Mouse (Mus musculus) lung, embryonic 15.5 days (tissue): ENCODE measurements at regions not wholly inside any gene's neighbourhood (a gene's known extent, or its start where the extent isn't known, plus 50 kb on each side); places are given as distances from the start of the nearest gene placed in this dataset.
A peak's percentile ranks its signal among the peaks of the same experiment; 100 is the strongest.

Experiments used
- ATAC-seq: fragments of 200-750 bp; cut with Nextera tagmentation; 2 replicates; pipeline ENCODE4 v1.8.0; 2017; ENCODE audit warnings: moderate number of reproducible peaks, borderline replicate concordance; ENCODE audit not compliant: low FRiP score, low TSS enrichment; ENCODE audit errors: extremely low read depth
- H3K27ac ChIP-seq: fragments of 300-500 bp; sonication (generic); 2 replicates; pipeline ENCODE4 v1.5.1; 2015; ENCODE audit warnings: moderate library complexity, mild to moderate bottlenecking, inconsistent platforms
- H3K27me3 ChIP-seq: fragments of 300-500 bp; sonication (generic); 2 replicates; pipeline ENCODE4 v1.6.1; 2015; ENCODE audit warnings: inconsistent platforms
- H3K36me3 ChIP-seq: fragments of 300-500 bp; sonication (generic); 2 replicates; pipeline ENCODE4 v1.6.1; 2015; ENCODE audit warnings: inconsistent platforms
- H3K4me1 ChIP-seq: fragments of 300-500 bp; sonication (generic); 2 replicates; pipeline ENCODE4 v1.6.1; 2015; ENCODE audit warnings: inconsistent platforms
- H3K4me2 ChIP-seq: fragments of 300-500 bp; sonication (generic); 2 replicates; pipeline ENCODE4 v1.6.1; 2015; ENCODE audit warnings: inconsistent platforms, mild to moderate bottlenecking, moderate library complexity
- H3K4me3 ChIP-seq: fragments of 300-500 bp; sonication (generic); 2 replicates; pipeline ENCODE4 v1.5.1; 2015; ENCODE audit warnings: mild to moderate bottlenecking, inconsistent platforms
- H3K9ac ChIP-seq: fragments of 300-500 bp; sonication (generic); 2 replicates; pipeline ENCODE4 v1.6.1; 2015; ENCODE audit warnings: inconsistent platforms
- H3K9me3 ChIP-seq: fragments of 300-500 bp; sonication (generic); 2 replicates; pipeline ENCODE4 v1.6.1; 2016; ENCODE audit warnings: inconsistent platforms
- WGBS: fragments of 180-500 bp; shearing (Covaris S2); methylation state at CpG from one replicate; pipeline ENCODE4 v1.1.7; 2015; 5-methylcytosine and 5-hydroxymethylcytosine counted together

- no peaks in the 10 kb centered on the region for H3K27me3 ChIP-seq
- 61% methylated on average over 9 of the region's 9 CpGs for WGBS
Measured at GRCm38 (mm10) chr1:51622181-51622862, 144.1 kb upstream of the Nabp1 start.

GRCm38 (mm10) chr1:51621062-51621461 lies 142.8 kb upstream of the Nabp1 start:
- Histone ChIP-seq H3K36me3 (no peaks in the 10 kb centered on the region), H3K27me3 (no peaks in the 10 kb centered on the region), H3K27ac (no peak overlapping the region), H3K9me3 (no peaks in the 10 kb centered on the region), H3K4me2 (no peak overlapping the region), H3K9ac (no peak overlapping the region), H3K4me1 (no peaks in the 10 kb centered on the region), H3K4me3 (no peak overlapping the region)
- no peak for ATAC-seq
- WGBS = 78% methylated on average over 6 of the region's 6 CpGs

More at GRCm38 (mm10) chr1:51622181-51622862, 144.1 kb upstream of the Nabp1 start:
- Histone ChIP-seq H3K4me3 (no peak overlapping the region), H3K9ac (no peak overlapping the region), H3K27ac (no peak overlapping the region), H3K9me3 (no peaks in the 10 kb centered on the region), H3K36me3 (no peaks in the 10 kb centered on the region), H3K4me2 (no peak overlapping the region), H3K4me1 (no peaks in the 10 kb centered on the region)
- ATAC-seq = no peak

GRCm38 (mm10) chr1:51617502-51618251 lies 139.5 kb upstream of the Nabp1 start:
- no peak overlapping the region for H3K27ac ChIP-seq
- no peaks in the 10 kb centered on the region for H3K9me3 ChIP-seq
- H3K27me3 ChIP-seq = no peaks in the 10 kb centered on the region

GRCm38 (mm10) chr1:51616091-51616490 lies 137.9 kb upstream of the Nabp1 start:
- H3K9ac ChIP-seq = no peak overlapping the region
- 91% methylated on average over 1 of the region's 1 CpGs for WGBS
- H3K4me1 ChIP-seq = no peaks in the 10 kb centered on the region
- no peak overlapping the region for H3K4me3 ChIP-seq
- H3K4me2 ChIP-seq = no peak overlapping the region
- no peaks in the 10 kb centered on the region for H3K27me3 ChIP-seq
- no peak for ATAC-seq
- H3K27ac ChIP-seq = no peak overlapping the region
- no peaks in the 10 kb centered on the region for H3K36me3 ChIP-seq
- H3K9me3 ChIP-seq = no peaks in the 10 kb centered on the region

More at GRCm38 (mm10) chr1:51617502-51618251, 139.5 kb upstream of the Nabp1 start:
- Histone ChIP-seq H3K36me3 (no peaks in the 10 kb centered on the region), H3K4me3 (no peak overlapping the region), H3K4me1 (no peaks in the 10 kb centered on the region), H3K9ac (no peak overlapping the region), H3K4me2 (no peak overlapping the region)
- ATAC-seq = no peak
- WGBS = 53% methylated on average over 13 of the region's 13 CpGs

- H3K9ac ChIP-seq = no peak overlapping the region
- 23% methylated on average over 6 of the region's 6 CpGs for WGBS
- no peaks in the 10 kb centered on the region for H3K9me3 ChIP-seq
- H3K27me3 ChIP-seq = no peaks in the 10 kb centered on the region
- no peak for ATAC-seq
- H3K27ac ChIP-seq = no peak overlapping the region
- H3K4me2 ChIP-seq = no peak overlapping the region
- H3K4me3 ChIP-seq = no peak overlapping the region
- no peaks in the 10 kb centered on the region for H3K4me1 ChIP-seq
- no peaks in the 10 kb centered on the region for H3K36me3 ChIP-seq
Measured at GRCm38 (mm10) chr1:51615523-51615922, 137.3 kb upstream of the Nabp1 start.

- no peak for ATAC-seq
- H3K27ac ChIP-seq = no peak overlapping the region
- no peaks in the 10 kb centered on the region for H3K4me1 ChIP-seq
- H3K4me2 ChIP-seq = no peak overlapping the region
- no peak overlapping the region for H3K9ac ChIP-seq
- H3K9me3 ChIP-seq = no peaks in the 10 kb centered on the region
- H3K27me3 ChIP-seq = no peaks in the 10 kb centered on the region
- H3K36me3 ChIP-seq = no peaks in the 10 kb centered on the region
- no peak overlapping the region for H3K4me3 ChIP-seq
Measured at GRCm38 (mm10) chr1:51614700-51615099, 136.5 kb upstream of the Nabp1 start.

- Histone ChIP-seq H3K9me3 (no peaks in the 10 kb centered on the region), H3K36me3 (no peaks in the 10 kb centered on the region), H3K4me1 (no peaks in the 10 kb centered on the region), H3K4me2 (no peak overlapping the region), H3K4me3 (no peak overlapping the region), H3K27me3 (no peaks in the 10 kb centered on the region), H3K9ac (no peak overlapping the region), H3K27ac (no peak overlapping the region)
- WGBS = 71% methylated on average over 5 of the region's 5 CpGs
- no peak for ATAC-seq
Measured at GRCm38 (mm10) chr1:51609295-51609694, 131.1 kb upstream of the Nabp1 start.

GRCm38 (mm10) chr1:51607437-51607855 lies 129.2 kb upstream of the Nabp1 start:
- WGBS = 48% methylated on average over 8 of the region's 8 CpGs
- H3K27me3 ChIP-seq = no peaks in the 10 kb centered on the region
- no peak overlapping the region for H3K4me2 ChIP-seq
- no peak for ATAC-seq
- H3K27ac ChIP-seq = no peak overlapping the region
- H3K36me3 ChIP-seq = no peaks in the 10 kb centered on the region
- H3K9me3 ChIP-seq = no peaks in the 10 kb centered on the region
- no peaks in the 10 kb centered on the region for H3K4me1 ChIP-seq
- H3K4me3 ChIP-seq = no peak overlapping the region
- H3K9ac ChIP-seq = no peak overlapping the region

GRCm38 (mm10) chr1:51602071-51602470 lies 123.8 kb upstream of the Nabp1 start:
- no peak overlapping the region for H3K4me2 ChIP-seq
- no peaks in the 10 kb centered on the region for H3K27me3 ChIP-seq
- no peaks in the 10 kb centered on the region for H3K36me3 ChIP-seq
- no peak overlapping the region for H3K27ac ChIP-seq
- H3K4me1 ChIP-seq = no peaks in the 10 kb centered on the region
- no peak overlapping the region for H3K9ac ChIP-seq
- H3K9me3 ChIP-seq = no peaks in the 10 kb centered on the region
- ATAC-seq = no peak
- no peak overlapping the region for H3K4me3 ChIP-seq
- WGBS = 83% methylated on average over 6 of the region's 6 CpGs

GRCm38 (mm10) chr1:51600425-51600824 lies 122.2 kb upstream of the Nabp1 start:
- Histone ChIP-seq H3K9me3 (no peaks in the 10 kb centered on the region), H3K27ac (no peak overlapping the region), H3K9ac (no peak overlapping the region), H3K36me3 (no peaks in the 10 kb centered on the region), H3K27me3 (no peaks in the 10 kb centered on the region), H3K4me1 (no peaks in the 10 kb centered on the region), H3K4me2 (no peak overlapping the region), H3K4me3 (no peak overlapping the region)
- no peak for ATAC-seq
- 21% methylated on average over 7 of the region's 7 CpGs for WGBS

- 17% methylated on average over 18 of the region's 18 CpGs for WGBS
- Histone ChIP-seq H3K9ac (no peak overlapping the region), H3K4me2 (peak overlapping the region; percentile 46), H3K9me3 (no peaks in the 10 kb centered on the region), H3K36me3 (no peaks in the 10 kb centered on the region), H3K27ac (no peak overlapping the region), H3K4me1 (no peaks in the 10 kb centered on the region), H3K4me3 (peak overlapping the region; percentile 9; the same call in 1 of the 2 replicates), H3K27me3 (no peaks in the 10 kb centered on the region)
- peak; percentile 93 for ATAC-seq
Measured at GRCm38 (mm10) chr1:51596935-51597820, 119.0 kb upstream of the Nabp1 start.

- Histone ChIP-seq H3K4me3 (no peak overlapping the region), H3K27me3 (no peaks in the 10 kb centered on the region), H3K27ac (no peak overlapping the region), H3K9me3 (no peaks in the 10 kb centered on the region), H3K4me1 (no peaks in the 10 kb centered on the region), H3K9ac (no peak overlapping the region), H3K4me2 (no peak overlapping the region), H3K36me3 (no peaks in the 10 kb centered on the region)
- no peak for ATAC-seq
- WGBS = 88% methylated on average over 4 of the region's 4 CpGs
Measured at GRCm38 (mm10) chr1:51594666-51595065, 116.4 kb upstream of the Nabp1 start.
